Mouse (Mus musculus): ENCODE measurements around the gene 4933402N03Rik.

4933402N03Rik gene

GRCm38 (mm10) chr7:131146214-131146613 lies at the start of gene 4933402N03Rik:
Gene 4933402N03Rik, minus strand, starts transcription at chr7:131146314.
- ATAC-seq (ENCODE audit: insufficient number of reproducible peaks, low FRiP score, low TSS enrichment) = no peak

- no peak for ATAC-seq (ENCODE audit: insufficient number of reproducible peaks, low FRiP score, low TSS enrichment)
Observed at GRCm38 (mm10) chr7:131187996-131188395, 41.9 kb upstream of the 4933402N03Rik start.

GRCm38 (mm10) chr7:131187047-131187446 lies 40.9 kb upstream of the 4933402N03Rik start:
- no peak for ATAC-seq (ENCODE audit: insufficient number of reproducible peaks, low FRiP score, low TSS enrichment)

- ATAC-seq (ENCODE audit: insufficient number of reproducible peaks, low FRiP score, low TSS enrichment) = no peak
Observed at GRCm38 (mm10) chr7:131184339-131184738, 38.2 kb upstream of the 4933402N03Rik start.

- no peak for ATAC-seq (ENCODE audit: insufficient number of reproducible peaks, low FRiP score, low TSS enrichment)
Observed at GRCm38 (mm10) chr7:131182685-131183084, 36.6 kb upstream of the 4933402N03Rik start.

- no peak for ATAC-seq (ENCODE audit: insufficient number of reproducible peaks, low FRiP score, low TSS enrichment)
Observed at GRCm38 (mm10) chr7:131174121-131174520, 28.0 kb upstream of the 4933402N03Rik start, which contains the start of gene 5430419D17Rik. Gene 5430419D17Rik, plus strand, starts transcription at chr7:131174402.

GRCm38 (mm10) chr7:131169099-131169498 lies 23.0 kb upstream of the 4933402N03Rik start:
- no peak for ATAC-seq (ENCODE audit: insufficient number of reproducible peaks, low FRiP score, low TSS enrichment)

- no peak for ATAC-seq (ENCODE audit: insufficient number of reproducible peaks, low FRiP score, low TSS enrichment)
Observed at GRCm38 (mm10) chr7:131167771-131168170, 21.7 kb upstream of the 4933402N03Rik start.

GRCm38 (mm10) chr7:131162251-131162650 lies 16.1 kb upstream of the 4933402N03Rik start:
- no peak for ATAC-seq (ENCODE audit: insufficient number of reproducible peaks, low FRiP score, low TSS enrichment)

GRCm38 (mm10) chr7:131153044-131153443 lies 6.9 kb upstream of the 4933402N03Rik start:
- ATAC-seq (ENCODE audit: insufficient number of reproducible peaks, low FRiP score, low TSS enrichment) = no peak

- no peak for ATAC-seq (ENCODE audit: insufficient number of reproducible peaks, low FRiP score, low TSS enrichment)
Observed at GRCm38 (mm10) chr7:131150179-131150578, 4.1 kb upstream of the 4933402N03Rik start.

GRCm38 (mm10) chr7:131133181-131133580 lies 12.9 kb downstream of the 4933402N03Rik start:
- no peak for ATAC-seq (ENCODE audit: insufficient number of reproducible peaks, low FRiP score, low TSS enrichment)

- ATAC-seq (ENCODE audit: insufficient number of reproducible peaks, low FRiP score, low TSS enrichment) = no peak
Observed at GRCm38 (mm10) chr7:131130021-131130420, 16.1 kb downstream of the 4933402N03Rik start.

- ATAC-seq (ENCODE audit: insufficient number of reproducible peaks, low FRiP score, low TSS enrichment) = no peak
Observed at GRCm38 (mm10) chr7:131122210-131122807, 23.8 kb downstream of the 4933402N03Rik start.

- peak; percentile 82 for ATAC-seq (ENCODE audit: insufficient number of reproducible peaks, low FRiP score, low TSS enrichment)
Observed at GRCm38 (mm10) chr7:131114434-131114833, 31.7 kb downstream of the 4933402N03Rik start.

- no peak for ATAC-seq (ENCODE audit: insufficient number of reproducible peaks, low FRiP score, low TSS enrichment)
Observed at GRCm38 (mm10) chr7:131113676-131114075, 32.4 kb downstream of the 4933402N03Rik start.

GRCm38 (mm10) chr7:131112486-131112885 lies 33.6 kb downstream of the 4933402N03Rik start:
- no peak for ATAC-seq (ENCODE audit: insufficient number of reproducible peaks, low FRiP score, low TSS enrichment)

All from cerebellum, adult (tissue).